Mouse (Mus musculus): ENCODE measurements around the gene Nxph3.
"Not testable (repeated sequence)": the region's sequence is repeated elsewhere in the genome, so short reads cannot be mapped to it uniquely, and the experiment has no call there.

The Nxph3 gene

GRCm38 (mm10) chr11:95519299-95519698 is 4.9 kb upstream of the Nxph3 start:
- DNase-seq (ENCODE audit: low read depth): no peak

- DNase-seq (ENCODE audit: low read depth): no peak
These were observed 2.8 kb upstream of the Nxph3 start for GRCm38 (mm10) chr11:95517162-95517561.

- no peak for DNase-seq (ENCODE audit: low read depth)
These were observed 2.1 kb upstream of the Nxph3 start for GRCm38 (mm10) chr11:95516491-95516911.

- DNase-seq (ENCODE audit: low read depth): no peak
These were observed 1.3 kb upstream of the Nxph3 start for GRCm38 (mm10) chr11:95515376-95516323.

DNA sequence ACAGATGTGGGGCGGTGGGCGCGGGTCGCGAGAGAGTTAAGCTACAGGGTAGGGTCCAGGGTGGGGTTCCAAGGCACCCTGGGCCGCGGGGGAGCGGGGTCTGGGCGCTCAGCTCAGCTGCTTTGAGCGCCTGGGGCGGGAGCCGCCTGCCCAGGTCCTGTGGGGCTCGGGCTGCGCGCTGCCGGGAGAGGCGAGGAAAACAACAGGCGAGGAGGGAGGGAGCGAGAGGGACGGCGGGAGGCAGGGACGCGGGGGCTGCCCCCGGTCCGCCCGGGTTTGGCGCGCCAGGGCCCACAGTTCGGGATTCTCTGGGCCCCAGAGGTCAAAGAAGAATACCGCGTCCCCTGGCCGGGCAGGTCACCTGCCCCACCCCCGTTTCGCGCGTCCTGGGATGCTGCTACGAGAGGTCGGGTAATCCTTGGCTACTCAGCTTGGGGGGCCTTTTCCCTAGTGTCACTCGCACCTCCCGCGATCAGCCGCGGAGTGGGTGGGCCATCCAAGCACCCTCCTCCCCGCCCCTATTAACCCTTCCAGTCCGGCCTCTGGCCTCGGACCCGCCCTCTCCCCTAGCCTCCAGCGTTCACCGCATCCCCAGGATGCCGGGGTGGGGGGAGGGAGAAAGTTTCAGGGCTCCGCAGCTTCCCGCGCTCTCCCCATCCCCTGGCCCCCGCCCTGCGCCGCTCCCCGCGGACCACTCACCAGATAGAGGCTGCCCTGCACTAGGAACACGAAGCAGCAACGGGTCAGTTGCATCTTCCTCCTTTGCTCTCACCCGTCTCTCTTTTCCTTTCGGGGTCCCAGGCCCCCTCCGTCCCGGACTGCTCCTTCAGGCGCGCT is 691 bp downstream of the Nxph3 start:
- no peak for DNase-seq (ENCODE audit: low read depth)

- DNase-seq (ENCODE audit: low read depth): no peak
These were observed 2.0 kb downstream of the Nxph3 start for GRCm38 (mm10) chr11:95512383-95512782.

DNA sequence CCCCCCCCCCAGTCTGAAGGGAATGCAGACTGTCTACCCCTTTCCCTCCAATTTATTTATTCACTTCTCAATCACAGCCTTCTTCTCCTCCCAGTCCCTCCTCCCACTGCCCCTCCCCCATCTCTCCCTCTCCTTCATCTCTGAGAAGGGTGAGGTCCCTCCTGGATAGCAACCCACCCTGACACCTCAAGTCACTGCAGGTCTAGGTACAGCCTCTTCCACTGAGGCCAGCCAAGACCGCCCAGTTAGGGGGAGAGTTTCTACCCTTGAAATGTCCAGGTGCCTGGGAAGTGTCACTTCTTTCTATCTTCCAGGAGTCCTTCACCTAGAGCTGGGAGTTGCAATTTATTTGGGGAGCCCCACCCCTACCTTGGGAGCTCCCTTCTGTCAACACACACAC is 2.5 kb downstream of the Nxph3 start:
- DNase-seq (ENCODE audit: low read depth): no peak

DNA sequence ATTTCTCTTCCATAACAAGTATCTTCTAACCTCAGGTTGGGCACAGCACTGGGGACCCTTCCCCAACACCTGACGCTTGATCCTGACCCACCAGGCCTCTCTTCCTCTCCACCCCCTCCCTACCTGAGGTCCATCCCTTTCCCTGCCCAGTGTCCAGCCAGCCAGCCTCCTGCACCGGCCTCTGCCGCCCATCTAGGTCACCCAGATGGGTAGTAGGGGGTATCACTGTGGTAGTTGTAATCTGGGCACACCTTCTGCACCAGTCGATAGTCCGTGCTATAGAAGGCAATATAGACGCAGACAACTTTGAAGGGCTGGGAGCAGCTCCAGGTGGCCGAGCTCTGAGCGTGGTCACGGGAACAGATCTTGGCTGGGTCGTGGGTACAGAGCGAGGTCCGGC is 3.7 kb downstream of the Nxph3 start:
- DNase-seq (ENCODE audit: low read depth): no peak

DNA sequence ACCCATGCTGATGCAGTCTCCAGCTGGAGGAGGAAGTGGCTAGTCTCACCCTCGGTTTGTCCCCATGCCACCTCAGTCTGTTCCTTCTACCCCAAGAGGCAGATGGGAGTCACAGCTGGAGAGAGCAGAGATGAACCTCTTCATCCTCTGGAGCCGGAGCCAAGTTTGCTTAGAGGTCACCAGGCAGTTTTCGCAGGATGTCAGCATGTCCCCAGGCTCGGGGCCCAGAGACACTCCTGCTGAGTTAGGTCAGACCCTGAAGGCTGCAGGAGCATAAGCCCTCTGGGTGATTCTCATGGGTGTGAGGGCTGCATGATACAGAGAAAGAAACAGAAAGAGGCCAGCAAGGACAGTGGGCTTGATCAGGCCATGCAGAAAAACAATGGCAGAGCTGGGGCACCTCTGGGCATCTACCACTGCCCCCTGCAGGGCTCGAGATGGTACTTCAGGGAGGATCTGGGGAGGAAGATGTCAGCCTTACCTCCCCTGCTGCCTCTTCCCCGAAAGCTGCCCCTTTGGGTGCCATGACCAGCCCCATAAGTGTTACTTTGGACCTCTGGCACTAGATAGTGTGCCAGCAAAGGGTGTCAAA is 5.1 kb downstream of the Nxph3 start:
- DNase-seq (ENCODE audit: low read depth): peak; percentile 60

- DNase-seq (ENCODE audit: low read depth): peak; percentile 23
These were observed 6.0 kb downstream of the Nxph3 start for GRCm38 (mm10) chr11:95508211-95508926.

DNA sequence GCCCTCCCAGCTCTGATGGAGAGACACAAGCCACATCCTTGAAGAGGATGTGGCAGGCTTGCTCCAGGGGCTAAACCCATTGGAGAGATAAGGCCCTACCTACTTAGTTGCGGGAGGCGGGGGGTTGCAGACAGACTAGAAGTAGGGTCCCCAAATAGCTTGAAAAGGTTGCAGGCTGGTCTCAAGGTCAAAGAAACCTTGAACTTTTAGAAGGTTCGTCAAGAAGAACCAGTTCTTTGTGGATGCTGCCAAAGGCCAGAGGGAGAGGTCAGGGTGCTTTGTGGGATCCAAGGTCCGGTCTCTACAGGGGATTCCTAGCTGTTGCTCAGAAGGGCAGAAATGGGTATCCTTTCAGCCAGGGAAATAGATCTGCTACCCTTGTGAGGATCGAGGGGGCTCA is 6.6 kb downstream of the Nxph3 start:
- DNase-seq (ENCODE audit: low read depth): no peak

GRCm38 (mm10) chr11:95507041-95507716 is 7.2 kb downstream of the Nxph3 start:
- DNase-seq (ENCODE audit: low read depth): peak; percentile 73

- DNase-seq (ENCODE audit: low read depth): no peak
These were observed 10.1 kb downstream of the Nxph3 start for GRCm38 (mm10) chr11:95504271-95504731.

DNA sequence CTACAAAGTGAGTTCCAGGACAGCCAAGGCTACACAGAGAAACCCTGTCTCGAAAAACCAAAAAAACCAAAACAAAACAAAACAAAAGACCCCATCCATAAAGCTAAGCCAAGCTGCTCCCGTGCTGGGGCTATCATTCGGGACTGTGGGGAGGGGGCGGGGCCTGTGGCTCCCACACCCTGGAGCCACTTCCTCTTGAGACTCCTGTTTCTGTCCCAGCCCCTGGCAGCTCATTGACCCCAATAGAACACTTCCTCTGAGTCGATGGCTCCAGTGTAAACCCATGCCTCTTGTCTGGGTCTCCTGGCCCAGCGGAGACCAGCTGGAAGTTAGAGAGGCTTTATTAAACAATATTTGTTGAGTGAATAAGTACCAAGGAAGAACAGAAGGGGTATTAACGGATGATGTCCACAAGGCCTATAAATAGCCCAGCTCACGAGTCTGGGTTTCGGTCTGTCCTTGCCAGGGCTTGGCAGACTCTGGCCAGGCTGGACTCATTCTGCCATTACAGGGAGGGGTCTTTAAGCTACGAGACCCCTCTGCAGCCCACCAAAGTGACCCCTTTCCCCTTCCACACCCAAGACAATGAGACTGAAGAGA is 10.7 kb downstream of the Nxph3 start:
- DNase-seq (ENCODE audit: low read depth): peak; percentile 49

- DNase-seq (ENCODE audit: low read depth): not testable (repeated sequence)
These were observed 12.5 kb downstream of the Nxph3 start for GRCm38 (mm10) chr11:95501826-95502225.

DNA sequence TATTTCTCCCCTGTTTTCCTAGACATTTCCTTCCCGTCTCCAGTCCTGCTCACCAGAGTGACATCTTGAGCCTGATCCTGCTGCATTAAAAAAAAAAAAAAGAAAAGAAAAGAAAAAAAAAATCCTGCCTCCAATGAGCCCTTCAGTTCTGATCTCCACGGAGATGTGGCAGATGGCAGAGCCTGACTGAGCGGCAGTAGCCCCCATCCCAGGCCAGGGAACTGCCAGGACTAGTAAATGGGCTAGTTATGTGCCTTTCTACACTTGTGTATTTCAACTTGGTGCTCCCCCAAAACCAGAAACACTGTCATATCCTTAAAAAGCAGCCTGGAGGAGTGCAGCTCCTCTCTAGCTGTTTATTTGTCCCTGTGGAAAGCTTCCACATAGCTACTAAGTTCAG is 13.5 kb downstream of the Nxph3 start:
- no peak for DNase-seq (ENCODE audit: low read depth)

DNA sequence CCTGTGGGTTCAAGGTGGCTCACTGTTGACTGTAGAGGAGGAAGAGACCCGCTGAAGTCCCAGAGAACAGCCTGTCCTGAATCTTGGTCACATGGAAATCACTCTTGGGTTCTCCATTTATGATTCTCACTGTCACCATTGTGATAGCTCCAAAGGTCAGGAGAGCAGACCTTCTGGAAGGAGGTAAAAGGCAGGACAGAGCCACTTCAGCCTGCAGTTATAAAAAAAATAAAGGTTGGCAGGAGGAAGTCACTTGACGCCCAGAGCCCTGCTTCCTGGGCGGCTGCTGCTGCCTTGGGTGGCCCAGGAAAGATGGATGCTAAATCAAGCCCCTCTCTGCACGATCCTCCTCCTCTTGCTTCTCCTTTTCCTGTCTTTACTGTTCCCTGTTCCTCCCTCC is 14.0 kb downstream of the Nxph3 start:
- DNase-seq (ENCODE audit: low read depth): no peak

GRCm38 (mm10) chr11:95497921-95498320 is 16.4 kb downstream of the Nxph3 start:
- DNase-seq (ENCODE audit: low read depth): no peak

- no peak for DNase-seq (ENCODE audit: low read depth)
These were observed 18.5 kb downstream of the Nxph3 start for GRCm38 (mm10) chr11:95495883-95496282.

- DNase-seq (ENCODE audit: low read depth): no peak
These were observed 20.0 kb downstream of the Nxph3 start for GRCm38 (mm10) chr11:95494374-95494773.

DNA sequence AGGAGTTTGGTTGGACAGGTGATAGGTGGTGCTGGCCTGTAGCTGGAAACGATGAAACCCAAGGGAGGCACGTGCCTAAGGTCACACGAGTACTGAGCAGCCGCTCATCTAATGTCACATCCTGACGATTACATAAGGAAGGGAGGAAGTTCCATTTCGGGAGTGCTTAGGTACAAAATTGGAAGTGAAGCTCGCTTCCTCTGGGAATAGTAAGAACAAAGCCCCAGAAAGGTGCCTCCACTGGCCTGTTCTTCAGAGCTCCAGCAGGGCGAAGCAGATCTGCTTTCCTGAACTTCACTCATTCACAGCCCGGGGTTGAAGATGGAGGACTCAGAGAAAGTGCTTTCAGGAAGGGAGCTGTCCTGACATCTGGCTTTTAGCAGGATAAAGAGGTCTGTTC is 20.4 kb downstream of the Nxph3 start:
- DNase-seq (ENCODE audit: low read depth): no peak
